Mouse (Mus musculus) urinary bladder, adult 2 months (tissue): ENCODE measurements around the gene Efcab5. TPM values are rescaled to one million over a fixed set of nuclear protein-coding genes. Genes with fewer than 3 reads are reported as not detected.
A peak's percentile ranks its signal among the peaks of the same experiment; 100 is the strongest.
"Not testable (repeated sequence)": the region's sequence is repeated elsewhere in the genome, so short reads cannot be mapped to it uniquely, and the experiment has no call there.

ENCODE experiments used
- DNase-seq: peaks from one replicate; pipeline ENCODE4 v3.0.0; 2022; ENCODE audit warnings: low spot score
- polyA plus RNA-seq: library from polyadenylated mRNA; depleted of rRNA; stranded (reverse); fragments of >200 nt; gene quantifications from 2 replicates; pipeline ENCODE4 v1.2.3, GENCODE M21; 2012; rRNA removed

Efcab5 gene
- polyA plus RNA-seq, 1 experiment, result 0.21 TPM

- no peak for DNase-seq
Observed at GRCm38 (mm10) chr11:77096991-77097390, 91.8 kb downstream of the Efcab5 start.

- no peak for DNase-seq
Observed at GRCm38 (mm10) chr11:77096581-77096980, 92.2 kb downstream of the Efcab5 start.

- no peak for DNase-seq
Observed at GRCm38 (mm10) chr11:77095206-77095605, 93.6 kb downstream of the Efcab5 start.

- no peak for DNase-seq
Observed at GRCm38 (mm10) chr11:77094136-77094535, 94.6 kb downstream of the Efcab5 start.

- no peak for DNase-seq
Observed at GRCm38 (mm10) chr11:77093208-77093607, 95.6 kb downstream of the Efcab5 start.

- DNase-seq, result no peak
Observed at GRCm38 (mm10) chr11:77089162-77089561, 99.6 kb downstream of the Efcab5 start.

- DNase-seq, result no peak
Observed at GRCm38 (mm10) chr11:77087004-77087403, 101.8 kb downstream of the Efcab5 start.

- no peak for DNase-seq
Observed at GRCm38 (mm10) chr11:77084001-77084682, 104.6 kb downstream of the Efcab5 start.

- DNase-seq, result no peak
Observed at GRCm38 (mm10) chr11:77079361-77079760, 109.4 kb downstream of the Efcab5 start.

- DNase-seq, result peak; percentile 84
Observed at GRCm38 (mm10) chr11:77078273-77079134, 110.3 kb downstream of the Efcab5 start, which contains the start of gene Nsrp1. Gene Nsrp1 (minus strand): TSS chr11:77078435.

GRCm38 (mm10) chr11:77077792-77078191 is 111.0 kb downstream of the Efcab5 start:
- peak; percentile 25 for DNase-seq

- not testable (repeated sequence) for DNase-seq
Observed at GRCm38 (mm10) chr11:77077331-77077730, 111.4 kb downstream of the Efcab5 start.

GRCm38 (mm10) chr11:77070721-77071120 is 118.0 kb downstream of the Efcab5 start:
- no peak for DNase-seq

GRCm38 (mm10) chr11:77068825-77069224 is 119.9 kb downstream of the Efcab5 start:
- no peak for DNase-seq

GRCm38 (mm10) chr11:77063406-77063805 is 125.4 kb downstream of the Efcab5 start:
- DNase-seq, result no peak

GRCm38 (mm10) chr11:77061951-77062350 is 126.8 kb downstream of the Efcab5 start:
- DNase-seq, result no peak

GRCm38 (mm10) chr11:77042816-77043215 is 146.0 kb downstream of the Efcab5 start:
- no peak for DNase-seq

GRCm38 (mm10) chr11:77041891-77042290 is 146.9 kb downstream of the Efcab5 start:
- DNase-seq, result no peak

Other genes starting within 250 kb of the Efcab5 start
- 0.87 and 0.91 TPM in 2 replicates for gene Slc6a4, start 190.4 kb downstream of the Efcab5 start, polyA plus RNA-seq
- gene Nsrp1, start 110.5 kb downstream of the Efcab5 start, polyA plus RNA-seq, result 6.6 and 12.4 TPM in 2 replicates
- 11.7 and 12.2 TPM in 2 replicates for gene Ssh2, start 27.3 kb upstream of the Efcab5 start, polyA plus RNA-seq